10 mouse cellular contexts compared by ENCODE assay signal in the genomic region with DNA sequence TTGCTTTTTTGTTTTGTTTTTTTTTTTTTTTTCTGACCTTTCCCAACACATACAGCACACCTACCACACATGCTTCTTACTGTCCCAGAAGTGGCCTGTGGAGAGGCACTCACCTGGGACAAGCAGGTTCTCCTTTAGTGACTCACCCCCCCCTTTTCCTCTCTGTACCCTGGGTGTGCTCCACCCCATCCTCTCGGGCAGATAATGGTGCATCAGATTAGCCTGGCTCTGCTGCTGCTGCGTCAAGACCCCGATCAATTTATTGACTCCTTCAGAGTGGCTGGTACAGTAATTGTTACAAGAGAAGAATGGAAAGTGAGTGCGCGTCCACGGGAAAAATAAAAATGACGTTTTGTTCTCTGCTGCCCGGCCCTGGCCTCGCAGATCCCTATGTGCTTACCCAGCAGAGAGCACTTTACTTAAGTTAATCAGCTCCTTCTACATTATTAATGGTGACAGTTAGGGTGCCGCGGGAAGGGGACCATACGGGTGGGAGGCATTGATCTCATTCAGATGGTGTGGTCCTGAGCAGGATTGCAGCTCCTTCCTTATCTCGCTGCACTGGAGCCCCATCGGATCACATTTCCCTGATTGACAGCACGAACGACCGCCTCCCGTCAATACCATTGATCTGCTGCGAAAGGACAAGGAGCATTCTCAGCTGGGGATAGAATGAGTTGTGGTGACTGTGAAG.
DNase-seq lines count a peak whose midpoint lies in the region; ATAC-seq and TF ChIP-seq lines count a peak whose summit lies in the region.
"Had no signal": no experiment of that assay in that cellular context is flagged by ENCODE, and none has a peak within 500 bp of the region (broad histone marks: within the 10 kb centered on the region; RNA-seq: fewer than 3 reads in every experiment).

No protein-coding gene starts in this region.

- peaks cover 34% of the 10 kb centered on the region for H3K4me1 ChIP-seq in heart, embryonic 11.5 days (ENCODE audit: control insufficient read depth, insufficient read depth, low read length)
- peaks cover 27% of the 10 kb centered on the region for H3K4me1 ChIP-seq in forebrain, embryonic 12.5 days
- no peaks in the 10 kb centered on the region for H3K4me1 ChIP-seq in midbrain, postnatal 0 days (ENCODE audit: insufficient read depth, low read length)
- H3K4me1 ChIP-seq in intestine, postnatal 0 days (replicated peaks; ENCODE audit: control insufficient read depth, insufficient read depth, low read length) = no peaks in the 10 kb centered on the region; the same call in 1 of the 2 replicates

- no peaks in the 10 kb centered on the region for H3K9me3 ChIP-seq in heart, embryonic 11.5 days (replicated peaks; ENCODE audit: control insufficient read depth, low read length)
- no peaks in the 10 kb centered on the region for H3K9me3 ChIP-seq in forebrain, embryonic 12.5 days
- no peaks in the 10 kb centered on the region for H3K9me3 ChIP-seq in midbrain, postnatal 0 days (ENCODE audit: low read length)
- no peaks in the 10 kb centered on the region for H3K9me3 ChIP-seq in intestine, postnatal 0 days (ENCODE audit: control insufficient read depth)

- H3K27me3 ChIP-seq in heart, embryonic 11.5 days (ENCODE audit: control insufficient read depth, insufficient read depth, low read length) = no peaks in the 10 kb centered on the region
- H3K27me3 ChIP-seq in forebrain, embryonic 12.5 days = no peaks in the 10 kb centered on the region
- H3K27me3 ChIP-seq in midbrain, postnatal 0 days (ENCODE audit: insufficient read depth, low read length) = no peaks in the 10 kb centered on the region
- no peaks in the 10 kb centered on the region for H3K27me3 ChIP-seq in intestine, postnatal 0 days (replicated peaks; ENCODE audit: control insufficient read depth, insufficient read depth, low read length)
- H3K27me3 ChIP-seq: CH12.LX had no signal

- no peak overlapping the region for H3K4me3 ChIP-seq in heart, embryonic 11.5 days (ENCODE audit: low read depth, low read length)
- no peak overlapping the region for H3K4me3 ChIP-seq in forebrain, embryonic 12.5 days (replicated peaks)
- H3K4me3 ChIP-seq in midbrain, postnatal 0 days (ENCODE audit: low read depth, low read length) = peak overlapping the region; percentile 22; the same call in 1 of the 2 replicates
- H3K4me3 ChIP-seq in intestine, postnatal 0 days (ENCODE audit: low read depth, low read length) = no peak overlapping the region

- 20% methylated on average over 19 of the region's 19 CpGs for WGBS in heart, embryonic 11.5 days (ENCODE audit: insufficient replicate concordance)
- 11% methylated on average over 19 of the region's 19 CpGs for WGBS in forebrain, embryonic 12.5 days
- WGBS in midbrain, postnatal 0 days = 19% methylated on average over 19 of the region's 19 CpGs
- WGBS in intestine, postnatal 0 days = 35% methylated on average over 19 of the region's 19 CpGs

- ATAC-seq in heart, embryonic 11.5 days (replicated peaks; ENCODE audit: insufficient number of reproducible peaks, low FRiP score, low TSS enrichment) = no peak
- 0 out of 2 replicates have a peak, but pooled peaks have one; percentile 54 for ATAC-seq in forebrain, embryonic 12.5 days (ENCODE audit: low FRiP score)
- peak; percentile 9; the same call in 1 of the 2 replicates for ATAC-seq in midbrain, postnatal 0 days (ENCODE audit: low FRiP score)
- ATAC-seq in intestine, postnatal 0 days = no peak

- H3K4me2 ChIP-seq in heart, embryonic 11.5 days = peak overlapping the region; percentile 45
- peak overlapping the region; percentile 15; the same call in 1 of the 2 replicates for H3K4me2 ChIP-seq in forebrain, embryonic 12.5 days
- H3K4me2 ChIP-seq in midbrain, postnatal 0 days (ENCODE audit: low read depth, low read length, poor library complexity, severe bottlenecking) = peak overlapping the region; percentile 42
- no peak overlapping the region for H3K4me2 ChIP-seq in intestine, postnatal 0 days (replicated peaks; ENCODE audit: low read depth)

- H3K9ac ChIP-seq in heart, embryonic 11.5 days (ENCODE audit: low read depth, low read length) = no peak overlapping the region
- H3K9ac ChIP-seq in forebrain, embryonic 12.5 days = no peak overlapping the region
- 0 out of 2 replicates have a peak overlapping the region, but pooled peaks have one; percentile 24 for H3K9ac ChIP-seq in midbrain, postnatal 0 days (replicated peaks; ENCODE audit: low read length, poor library complexity, severe bottlenecking)
- H3K9ac ChIP-seq in intestine, postnatal 0 days (ENCODE audit: low read depth, low read length) = no peak overlapping the region

- no peak for DNase-seq in heart, adult 8-10 months (ENCODE audit: low spot score)
- DNase-seq in liver = peak; percentile 19
- no peak for DNase-seq in midbrain, postnatal 0 days (ENCODE audit: low spot score)
- no peak for DNase-seq in layer of hippocampus, adult 8-10 months (ENCODE audit: low spot score in 2 of 2)
- DNase-seq in left cerebral cortex, adult 11 months (ENCODE audit: low spot score) = no peak
- DNase-seq: right cerebral cortex, adult 18-20 months had no signal

- H3K36me3 ChIP-seq in heart, embryonic 11.5 days (ENCODE audit: control insufficient read depth, insufficient read depth, low read length) = no peaks in the 10 kb centered on the region
- H3K36me3 ChIP-seq in forebrain, embryonic 12.5 days (replicated peaks) = peaks cover 6% of the 10 kb centered on the region; the same call in 1 of the 2 replicates
- no peaks in the 10 kb centered on the region for H3K36me3 ChIP-seq in midbrain, postnatal 0 days (ENCODE audit: insufficient read depth, low read length)
- no peaks in the 10 kb centered on the region for H3K36me3 ChIP-seq in intestine, postnatal 0 days (ENCODE audit: control insufficient read depth, insufficient read depth)

- TF ChIP-seq CTCF in midbrain, postnatal 0 days (IDR thresholded peaks at IDR 0.05) = no peak
- TF ChIP-seq CTCF in intestine, postnatal 0 days (IDR thresholded peaks at IDR 0.05; ENCODE audit: low read depth) = no peak

- no peak overlapping the region for H3K27ac ChIP-seq in heart, embryonic 11.5 days (ENCODE audit: low read depth, low read length)
- no peak overlapping the region for H3K27ac ChIP-seq in forebrain, embryonic 12.5 days
- H3K27ac ChIP-seq in midbrain, postnatal 0 days (ENCODE audit: low read depth, low read length) = no peak overlapping the region
- no peak overlapping the region for H3K27ac ChIP-seq in intestine, postnatal 0 days (ENCODE audit: low read depth, low read length)

Comparison
In these comparisons a context has a peak if more than half of its experiments do, and no peak if none do; other contexts are left out.
1. ATAC-seq: peak in forebrain, embryonic 12.5 days (single experiment) and midbrain, postnatal 0 days (single experiment); none in heart, embryonic 11.5 days (single experiment) and intestine, postnatal 0 days (single experiment).